Mouse (Mus musculus): ENCODE results near the gene Apoc1. TPM values are rescaled to one million over a fixed set of nuclear protein-coding genes. Genes with fewer than 3 reads are reported as not detected.

Apoc1 gene
- polyA plus RNA-seq (2014; fragmentation: Illumina TruSeq; extraction: RNeasy Lipid Tissue Mini Kit (QIAGEN cat#74804); ENCODE audit: low read depth, low replicate concordance), result not detected

DNA sequence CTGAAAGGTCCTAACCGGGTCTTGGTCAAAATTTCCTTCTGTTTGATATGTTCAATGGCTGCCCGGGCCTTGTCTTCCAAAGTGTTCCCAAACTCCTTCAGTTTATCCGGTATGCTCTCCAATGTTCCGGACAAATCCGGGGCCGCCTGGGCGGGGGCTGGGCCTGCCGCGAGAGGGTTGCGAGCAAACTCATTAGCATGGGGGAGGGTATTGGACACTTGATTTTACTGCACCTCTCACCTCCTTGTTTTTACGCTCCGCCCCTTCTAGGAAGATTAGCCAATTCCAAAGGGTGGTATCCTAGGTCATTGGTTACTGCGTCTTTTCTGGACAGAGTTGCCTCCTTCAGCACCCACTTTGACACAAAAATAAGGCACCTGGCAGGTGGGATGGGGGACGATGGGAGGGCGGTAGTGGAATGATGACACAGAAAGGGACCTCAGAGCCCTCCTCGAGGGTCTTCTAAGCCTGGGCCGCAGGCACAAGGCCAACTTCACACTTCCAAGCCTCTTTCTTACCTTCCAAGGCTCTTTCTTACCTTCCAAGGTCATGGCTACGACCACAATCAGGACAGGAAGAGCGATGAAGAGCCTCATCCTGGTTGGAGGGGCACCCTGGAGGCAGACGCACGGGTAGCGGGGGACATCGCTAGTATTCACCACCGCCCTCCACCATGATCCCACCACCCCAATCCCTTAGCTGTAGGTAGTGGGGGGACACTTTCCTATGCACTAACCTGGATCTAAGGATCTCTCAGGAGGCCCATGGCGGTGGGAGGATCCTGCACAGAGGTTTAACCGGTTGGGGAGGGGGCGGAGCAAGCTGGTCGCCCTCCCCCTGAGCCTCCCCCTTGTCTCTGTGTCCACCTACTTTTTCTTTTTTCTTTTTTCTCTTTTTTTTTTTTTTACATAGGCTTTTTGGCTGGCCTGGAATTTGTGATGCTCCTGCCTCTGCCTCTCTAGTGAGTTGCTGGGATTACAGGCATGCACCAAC lies at the start of gene Apoc1:
TSS of gene Apoc1 (minus strand) at position 788 of the 993 bp plus-strand sequence.

GRCm38 (mm10) chr7:19715239-19716054 lies 23.0 kb upstream of the Apoc1 start, which contains the start of gene Tomm40:
Gene Tomm40 (minus strand): TSS chr7:19715438.

DNA sequence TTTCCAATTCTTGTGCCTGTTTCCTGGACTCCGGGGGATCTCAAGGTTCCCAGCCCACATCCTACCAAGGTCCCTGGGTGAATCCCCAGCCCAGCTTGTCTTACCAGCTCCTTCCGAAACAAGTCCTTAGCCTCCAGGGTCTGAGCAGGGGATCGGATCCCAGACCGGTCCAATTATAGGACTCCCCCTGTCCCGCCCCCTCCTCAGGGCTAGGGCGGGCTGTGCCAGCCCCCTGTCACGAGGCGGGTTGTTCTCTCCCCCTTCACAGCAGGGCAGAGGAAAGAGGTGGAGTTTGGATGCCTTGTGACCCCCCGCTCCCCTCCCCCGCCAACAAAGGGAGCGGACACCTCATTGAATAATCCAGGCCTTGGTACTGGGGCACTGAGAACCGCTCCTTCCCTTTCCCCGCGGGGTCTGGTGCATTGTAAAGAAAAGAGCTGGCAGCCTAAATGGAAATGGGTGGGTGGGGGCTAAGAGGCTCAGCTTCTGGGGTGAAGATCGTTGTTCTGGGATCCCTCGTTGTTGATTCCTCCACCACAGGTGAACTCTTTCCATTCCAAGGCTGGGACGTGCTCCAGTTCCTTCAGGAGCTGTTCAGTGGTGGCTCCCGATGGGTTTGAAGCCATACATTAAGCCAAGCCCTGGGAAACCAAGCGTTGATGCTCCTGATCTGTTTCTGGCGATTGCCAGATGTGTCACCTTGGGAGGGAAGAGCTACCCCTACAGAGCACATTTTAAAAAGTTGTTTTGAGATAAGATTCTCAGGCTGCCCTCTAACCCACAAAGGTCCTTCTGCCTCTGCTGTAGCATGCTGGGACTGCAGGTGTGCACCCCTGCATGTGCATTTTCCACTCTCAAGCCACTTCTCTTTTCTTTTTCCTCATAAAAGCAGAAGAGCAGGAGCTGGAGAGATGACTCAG lies 6.7 kb upstream of the Apoc1 start, which contains the start of gene Apoe:
TSS of gene Apoe (minus strand) at position 282 of the 920 bp plus-strand sequence.

DNA sequence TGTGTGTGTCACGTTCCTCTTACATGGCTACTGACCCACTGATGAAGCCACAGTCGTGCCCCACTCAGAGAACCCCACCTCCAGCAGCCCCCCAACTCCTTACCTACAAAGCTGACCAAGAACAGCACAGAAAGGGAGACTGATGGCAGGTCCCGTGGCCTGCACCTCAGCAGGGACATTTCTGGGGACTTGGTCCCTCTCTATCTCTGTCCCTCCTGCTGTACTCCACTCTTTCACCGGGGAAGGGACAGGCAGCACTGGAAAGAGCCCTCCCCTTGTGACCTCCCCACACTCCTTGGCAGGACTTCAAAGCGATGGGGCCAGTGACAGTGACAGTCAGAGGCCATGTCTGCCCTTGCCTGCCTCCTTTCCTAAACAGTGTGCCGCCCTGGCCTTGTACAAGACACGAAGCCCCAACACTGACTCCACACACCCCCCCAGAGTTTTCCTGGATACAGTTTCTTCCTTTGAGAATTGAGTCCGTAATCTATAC lies 11.2 kb downstream of the Apoc1 start, which contains the start of the genes Gm44805 and Apoc4:
TSS of gene Gm44805 (minus strand) at position 222 of the 493 bp plus-strand sequence.
TSS of gene Apoc4 (minus strand) at position 278 of the 493 bp plus-strand sequence.

DNA sequence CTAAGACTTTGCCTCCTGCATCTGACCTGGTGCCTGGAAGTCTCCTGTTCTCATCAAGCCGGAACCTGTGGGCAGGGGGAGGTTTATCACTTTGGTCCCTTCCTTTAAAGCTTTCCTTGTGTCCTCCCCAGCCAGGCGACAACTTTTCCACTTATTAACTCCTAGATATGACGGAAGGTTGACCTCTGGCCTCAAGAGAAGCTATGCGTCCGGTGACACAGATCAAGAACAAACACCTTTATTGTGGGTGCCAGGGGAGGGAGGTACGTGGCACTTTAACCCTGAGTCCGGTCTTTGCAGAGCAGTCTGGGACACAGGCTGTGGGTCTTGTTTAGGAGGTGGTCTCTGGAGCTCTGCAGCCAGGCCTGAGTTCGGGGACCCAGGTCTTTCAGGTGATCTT lies 14.6 kb downstream of the Apoc1 start, which contains the start of gene Apoc2:
TSS of gene Apoc2 (minus strand) at position 70 of the 400 bp plus-strand sequence.

DNA sequence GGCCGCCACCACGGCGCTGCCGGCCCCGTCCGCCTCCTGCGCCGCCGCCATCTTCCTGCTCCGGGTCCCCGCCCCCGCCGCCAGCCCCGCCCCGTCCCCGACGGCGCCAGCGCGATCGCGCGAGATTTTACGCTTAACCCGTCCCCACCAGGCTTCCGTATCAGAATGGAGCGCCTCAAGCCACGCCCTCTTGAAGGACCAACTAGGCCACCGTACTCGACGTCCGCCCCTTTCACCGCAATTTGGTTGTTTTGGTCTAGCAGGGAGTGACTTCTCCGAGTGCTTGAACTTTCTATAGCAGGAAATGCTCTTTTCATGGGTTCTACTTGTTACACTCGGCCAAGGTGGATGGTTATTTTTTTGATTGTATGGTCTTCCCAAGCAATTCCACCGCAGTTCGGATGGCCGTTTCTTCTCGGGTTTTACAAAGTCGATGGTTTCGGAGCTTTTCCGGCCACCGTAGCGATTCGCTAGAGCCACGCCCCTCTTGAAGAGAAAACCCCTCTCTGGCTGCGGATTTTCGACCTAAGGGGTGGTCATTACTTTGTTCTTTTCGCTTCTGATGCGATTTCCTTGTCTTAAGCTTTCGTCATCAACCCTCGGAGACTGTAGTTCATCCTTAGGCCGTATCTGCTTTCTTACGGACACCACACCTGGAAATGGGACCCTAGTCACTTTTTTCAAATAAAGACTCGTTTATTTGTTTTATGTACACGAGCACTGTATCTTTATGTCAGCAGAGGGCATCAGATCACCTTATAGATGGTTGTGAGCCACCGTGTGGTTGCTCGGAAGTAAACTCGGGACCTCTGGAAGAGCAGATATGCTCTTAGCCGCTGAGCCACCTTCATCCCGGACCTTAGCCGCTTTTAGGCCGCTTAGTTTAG lies 27.3 kb downstream of the Apoc1 start, which contains the start of gene Clptm1:
TSS of gene Clptm1 (minus strand) at position 79 of the 887 bp plus-strand sequence.

Other genes with a start within 250 kb of the Apoc1 start
- gene Mark4, start 233.8 kb downstream of the Apoc1 start, polyA plus RNA-seq (2014; fragmentation: Illumina TruSeq; extraction: RNeasy Lipid Tissue Mini Kit (QIAGEN cat#74804); ENCODE audit: low read depth, low replicate concordance), result 0.89 TPM
- 1.4 TPM for gene Exoc3l2, start 229.3 kb downstream of the Apoc1 start, polyA plus RNA-seq (2014; fragmentation: Illumina TruSeq; extraction: RNeasy Lipid Tissue Mini Kit (QIAGEN cat#74804); ENCODE audit: low read depth, low replicate concordance)
- 4.8 TPM for gene Bloc1s3, start 184.3 kb downstream of the Apoc1 start, polyA plus RNA-seq (2014; fragmentation: Illumina TruSeq; extraction: RNeasy Lipid Tissue Mini Kit (QIAGEN cat#74804); ENCODE audit: low read depth, low replicate concordance)
- not detected for gene Trappc6a, start 184.3 kb downstream of the Apoc1 start, polyA plus RNA-seq (2014; fragmentation: Illumina TruSeq; extraction: RNeasy Lipid Tissue Mini Kit (QIAGEN cat#74804); ENCODE audit: low read depth, low replicate concordance)
- not detected for gene Nkpd1, start 174.8 kb downstream of the Apoc1 start, polyA plus RNA-seq (2014; fragmentation: Illumina TruSeq; extraction: RNeasy Lipid Tissue Mini Kit (QIAGEN cat#74804); ENCODE audit: low read depth, low replicate concordance)
- gene Ppp1r37, start 129.6 kb downstream of the Apoc1 start, polyA plus RNA-seq (2014; fragmentation: Illumina TruSeq; extraction: RNeasy Lipid Tissue Mini Kit (QIAGEN cat#74804); ENCODE audit: low read depth, low replicate concordance), result 0.49 TPM
- gene Zfp296, start 115.4 kb downstream of the Apoc1 start, polyA plus RNA-seq (2014; fragmentation: Illumina TruSeq; extraction: RNeasy Lipid Tissue Mini Kit (QIAGEN cat#74804); ENCODE audit: low read depth, low replicate concordance), result not detected
- gene Gemin7, start 115.1 kb downstream of the Apoc1 start, polyA plus RNA-seq (2014; fragmentation: Illumina TruSeq; extraction: RNeasy Lipid Tissue Mini Kit (QIAGEN cat#74804); ENCODE audit: low read depth, low replicate concordance), result 19.0 TPM
- 1.5 TPM for gene Clasrp, start 88.2 kb downstream of the Apoc1 start, polyA plus RNA-seq (2014; fragmentation: Illumina TruSeq; extraction: RNeasy Lipid Tissue Mini Kit (QIAGEN cat#74804); ENCODE audit: low read depth, low replicate concordance)
- gene Relb, start 63.2 kb downstream of the Apoc1 start, polyA plus RNA-seq (2014; fragmentation: Illumina TruSeq; extraction: RNeasy Lipid Tissue Mini Kit (QIAGEN cat#74804); ENCODE audit: low read depth, low replicate concordance), result 0.61 TPM
- 26.7 TPM for gene Clptm1, start 27.6 kb downstream of the Apoc1 start, polyA plus RNA-seq (2014; fragmentation: Illumina TruSeq; extraction: RNeasy Lipid Tissue Mini Kit (QIAGEN cat#74804); ENCODE audit: low read depth, low replicate concordance)
- gene Apoc2, start 14.7 kb downstream of the Apoc1 start, polyA plus RNA-seq (2014; fragmentation: Illumina TruSeq; extraction: RNeasy Lipid Tissue Mini Kit (QIAGEN cat#74804); ENCODE audit: low read depth, low replicate concordance), result not detected
- gene Gm44805, start 11.2 kb downstream of the Apoc1 start, polyA plus RNA-seq (2014; fragmentation: Illumina TruSeq; extraction: RNeasy Lipid Tissue Mini Kit (QIAGEN cat#74804); ENCODE audit: low read depth, low replicate concordance), result not detected
- gene Apoc4, start 11.2 kb downstream of the Apoc1 start, polyA plus RNA-seq (2014; fragmentation: Illumina TruSeq; extraction: RNeasy Lipid Tissue Mini Kit (QIAGEN cat#74804); ENCODE audit: low read depth, low replicate concordance), result not detected
- gene Apoe, start 6.5 kb upstream of the Apoc1 start, polyA plus RNA-seq (2014; fragmentation: Illumina TruSeq; extraction: RNeasy Lipid Tissue Mini Kit (QIAGEN cat#74804); ENCODE audit: low read depth, low replicate concordance), result 4.9 TPM
- gene Tomm40, start 22.8 kb upstream of the Apoc1 start, polyA plus RNA-seq (2014; fragmentation: Illumina TruSeq; extraction: RNeasy Lipid Tissue Mini Kit (QIAGEN cat#74804); ENCODE audit: low read depth, low replicate concordance), result 0.28 TPM
- 2.4 TPM for gene Nectin2, start 57.8 kb upstream of the Apoc1 start, polyA plus RNA-seq (2014; fragmentation: Illumina TruSeq; extraction: RNeasy Lipid Tissue Mini Kit (QIAGEN cat#74804); ENCODE audit: low read depth, low replicate concordance)
- 0.36 TPM for gene Bcam, start 78.4 kb upstream of the Apoc1 start, polyA plus RNA-seq (2014; fragmentation: Illumina TruSeq; extraction: RNeasy Lipid Tissue Mini Kit (QIAGEN cat#74804); ENCODE audit: low read depth, low replicate concordance)
- 1.1 TPM for gene Cblc, start 104.1 kb upstream of the Apoc1 start, polyA plus RNA-seq (2014; fragmentation: Illumina TruSeq; extraction: RNeasy Lipid Tissue Mini Kit (QIAGEN cat#74804); ENCODE audit: low read depth, low replicate concordance)
- gene Bcl3, start 130.1 kb upstream of the Apoc1 start, polyA plus RNA-seq (2014; fragmentation: Illumina TruSeq; extraction: RNeasy Lipid Tissue Mini Kit (QIAGEN cat#74804); ENCODE audit: low read depth, low replicate concordance), result not detected
- not detected for gene Gm19345, start 159.3 kb upstream of the Apoc1 start, polyA plus RNA-seq (2014; fragmentation: Illumina TruSeq; extraction: RNeasy Lipid Tissue Mini Kit (QIAGEN cat#74804); ENCODE audit: low read depth, low replicate concordance)
- not detected for gene Ceacam16, start 168.6 kb upstream of the Apoc1 start, polyA plus RNA-seq (2014; fragmentation: Illumina TruSeq; extraction: RNeasy Lipid Tissue Mini Kit (QIAGEN cat#74804); ENCODE audit: low read depth, low replicate concordance)
- gene Ceacam19, start 195.3 kb upstream of the Apoc1 start, polyA plus RNA-seq (2014; fragmentation: Illumina TruSeq; extraction: RNeasy Lipid Tissue Mini Kit (QIAGEN cat#74804); ENCODE audit: low read depth, low replicate concordance), result 0.12 TPM
- gene Pvr, start 228.5 kb upstream of the Apoc1 start, polyA plus RNA-seq (2014; fragmentation: Illumina TruSeq; extraction: RNeasy Lipid Tissue Mini Kit (QIAGEN cat#74804); ENCODE audit: low read depth, low replicate concordance), result 11.8 TPM

Measured in kidney, adult 10 weeks (tissue).